Mouse (Mus musculus) neural tube, embryonic 15.5 days (tissue): ENCODE data around the gene Acap1. TPM values are rescaled to one million over a fixed set of nuclear protein-coding genes. Genes with fewer than 3 reads are reported as not detected.

Experiments
- ATAC-seq: fragments of 200-750 bp; cut with Nextera tagmentation; 2 replicates; pipeline ENCODE4 v1.8.0; 2017; ENCODE audit warnings: mild to moderate bottlenecking, moderate TSS enrichment, moderate library complexity; ENCODE audit not compliant: low FRiP score
- H3K27ac ChIP-seq: fragments of 300-500 bp; sonication (generic); replicated peaks from 2 replicates; pipeline ENCODE4 v1.5.1; 2015; ENCODE audit warnings: mild to moderate bottlenecking, inconsistent platforms
- H3K27me3 ChIP-seq: fragments of 300-500 bp; sonication (generic); replicated peaks from 2 replicates; pipeline ENCODE4 v1.6.1; 2015; ENCODE audit warnings: inconsistent platforms
- H3K36me3 ChIP-seq: fragments of 300-500 bp; sonication (generic); 2 replicates; pipeline ENCODE4 v1.6.1; 2015; ENCODE audit warnings: inconsistent platforms
- H3K4me1 ChIP-seq: fragments of 300-500 bp; sonication (generic); 2 replicates; pipeline ENCODE4 v1.6.1; 2015; ENCODE audit warnings: inconsistent platforms
- H3K4me2 ChIP-seq: fragments of 300-500 bp; sonication (generic); 2 replicates; pipeline ENCODE4 v1.6.1; 2015; ENCODE audit warnings: inconsistent platforms, mild to moderate bottlenecking, moderate library complexity
- H3K4me3 ChIP-seq: fragments of 300-500 bp; sonication (generic); replicated peaks from 2 replicates; pipeline ENCODE4 v1.5.1; 2015; ENCODE audit warnings: mild to moderate bottlenecking, inconsistent platforms
- H3K9ac ChIP-seq: fragments of 300-500 bp; sonication (generic); replicated peaks from 2 replicates; pipeline ENCODE4 v1.6.1; 2015; ENCODE audit warnings: mild to moderate bottlenecking, inconsistent platforms
- H3K9me3 ChIP-seq: fragments of 300-500 bp; sonication (generic); replicated peaks from 2 replicates; pipeline ENCODE4 v1.6.1; 2016; ENCODE audit warnings: inconsistent platforms
- WGBS: fragments of 180-500 bp; shearing (Covaris S2); methylation state at CpG from one replicate; pipeline ENCODE4 v1.1.7; 2015; ENCODE audit warnings: mixed read lengths; 5-methylcytosine and 5-hydroxymethylcytosine counted together
- polyA plus RNA-seq: library from polyadenylated mRNA; unstranded; fragments of >200 nt; fragmentation: Nextera tagmentation; extraction: Ambion mirVana; gene quantifications from 2 replicates; pipeline ENCODE4 v1.2.1, GENCODE M21; 2015

Gene Acap1
- polyA plus RNA-seq: 0.40 and 16.3 TPM in 2 replicates

GRCm38 (mm10) chr11:69895291-69895690, at the start of gene Acap1:
Gene Acap1 (minus strand): TSS chr11:69895539.
- WGBS: 77% methylated on average over 4 of the region's 4 CpGs

DNA sequence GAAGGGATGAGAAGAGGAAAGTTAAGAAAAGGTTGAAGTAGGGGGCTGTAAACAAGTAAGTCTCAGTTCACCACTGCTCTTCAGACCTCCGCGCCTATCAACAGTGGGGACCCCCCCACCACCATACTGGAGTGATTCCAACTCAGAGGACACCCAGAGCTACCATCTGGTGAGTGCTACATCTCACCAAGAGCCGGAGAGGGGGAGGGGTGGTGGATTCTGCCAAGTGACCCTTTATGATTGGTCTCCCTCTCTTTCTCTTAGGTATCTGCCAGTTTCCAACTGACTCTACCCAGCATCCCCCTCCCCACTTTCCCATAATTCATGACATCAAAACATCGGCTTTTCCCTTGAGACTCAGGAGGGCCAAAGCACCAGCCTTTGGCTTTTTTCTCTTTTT, 45.6 kb upstream of the Acap1 start:
- no peak overlapping the region for H3K4me2 ChIP-seq
- no peak overlapping the region for H3K4me3 ChIP-seq
- no peak overlapping the region for H3K27ac ChIP-seq
- peaks cover 31% of the 10 kb centered on the region for H3K27me3 ChIP-seq
- H3K9me3 ChIP-seq: no peaks in the 10 kb centered on the region
- H3K4me1 ChIP-seq: peaks cover 16% of the 10 kb centered on the region
- no peak for ATAC-seq
- no peaks in the 10 kb centered on the region for H3K36me3 ChIP-seq
- WGBS: 67% methylated on average over 4 of the region's 4 CpGs
- H3K9ac ChIP-seq: no peak overlapping the region

More at GRCm38 (mm10) chr11:69895291-69895690, at the start of gene Acap1:
- Histone ChIP-seq H3K27ac (no peak within 1 kb of the TSS), H3K9ac (no peak within 1 kb of the TSS), H3K9me3 (no peaks in the 10 kb centered on the region), H3K4me1 (peaks cover 16% of the 10 kb centered on the region), H3K36me3 (no peaks in the 10 kb centered on the region), H3K4me3 (no peak within 1 kb of the TSS), H3K4me2 (no peak within 1 kb of the TSS), H3K27me3 (no peaks in the 10 kb centered on the region)
- ATAC-seq: no peak

- H3K4me2 ChIP-seq: no peak overlapping the region
- H3K27ac ChIP-seq: no peak overlapping the region
- 94% methylated on average over 17 of the region's 17 CpGs for WGBS
- H3K4me3 ChIP-seq: no peak overlapping the region
- peaks cover 24% of the 10 kb centered on the region for H3K4me1 ChIP-seq
- H3K27me3 ChIP-seq: peaks cover 32% of the 10 kb centered on the region
- H3K36me3 ChIP-seq: no peaks in the 10 kb centered on the region
- ATAC-seq: no peak
- no peaks in the 10 kb centered on the region for H3K9me3 ChIP-seq
- H3K9ac ChIP-seq: no peak overlapping the region
These were observed 44.4 kb upstream of the Acap1 start for GRCm38 (mm10) chr11:69939731-69940130.

GRCm38 (mm10) chr11:69939181-69939580, 43.8 kb upstream of the Acap1 start:
- Histone ChIP-seq H3K9me3 (no peaks in the 10 kb centered on the region), H3K27ac (no peak overlapping the region), H3K36me3 (no peaks in the 10 kb centered on the region), H3K4me2 (no peak overlapping the region), H3K4me3 (no peak overlapping the region), H3K27me3 (peaks cover 35% of the 10 kb centered on the region), H3K9ac (no peak overlapping the region), H3K4me1 (peaks cover 29% of the 10 kb centered on the region)
- no peak for ATAC-seq
- 65% methylated on average over 5 of the region's 5 CpGs for WGBS

DNA sequence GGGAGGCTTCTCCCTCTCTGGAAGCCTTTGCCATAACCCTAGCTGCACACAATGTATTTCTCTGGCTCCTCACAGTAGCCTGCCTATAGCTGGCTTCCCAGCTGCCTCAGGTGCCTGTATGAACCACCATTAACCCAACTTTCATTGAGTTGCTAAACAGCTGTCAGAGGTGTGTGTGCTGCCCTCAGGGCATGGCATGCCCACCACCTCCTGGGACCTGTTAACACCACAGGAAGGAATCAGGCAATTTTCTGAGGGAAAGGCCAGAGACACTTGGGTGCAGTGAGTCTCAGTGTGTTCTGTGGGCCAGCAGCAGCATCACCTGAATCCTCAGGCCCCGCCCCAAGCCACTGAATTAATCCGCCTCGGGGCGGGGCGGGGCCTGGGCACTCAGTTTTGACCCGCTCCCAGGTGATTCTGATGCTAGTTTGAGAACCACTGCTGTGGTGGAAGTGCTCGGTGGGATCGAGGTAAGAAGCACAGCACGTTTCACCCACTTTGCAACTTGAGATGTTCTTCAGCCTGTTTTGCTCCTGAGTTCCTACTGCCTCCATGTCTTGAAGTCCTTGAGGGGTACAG, 43.2 kb upstream of the Acap1 start:
- WGBS: 46% methylated on average over 9 of the region's 9 CpGs
- no peaks in the 10 kb centered on the region for H3K9me3 ChIP-seq
- H3K9ac ChIP-seq: no peak overlapping the region
- peaks cover 35% of the 10 kb centered on the region for H3K27me3 ChIP-seq
- no peak for ATAC-seq
- no peak overlapping the region for H3K27ac ChIP-seq
- H3K4me2 ChIP-seq: no peak overlapping the region
- H3K36me3 ChIP-seq: no peaks in the 10 kb centered on the region
- no peak overlapping the region for H3K4me3 ChIP-seq
- H3K4me1 ChIP-seq: peaks cover 34% of the 10 kb centered on the region

DNA sequence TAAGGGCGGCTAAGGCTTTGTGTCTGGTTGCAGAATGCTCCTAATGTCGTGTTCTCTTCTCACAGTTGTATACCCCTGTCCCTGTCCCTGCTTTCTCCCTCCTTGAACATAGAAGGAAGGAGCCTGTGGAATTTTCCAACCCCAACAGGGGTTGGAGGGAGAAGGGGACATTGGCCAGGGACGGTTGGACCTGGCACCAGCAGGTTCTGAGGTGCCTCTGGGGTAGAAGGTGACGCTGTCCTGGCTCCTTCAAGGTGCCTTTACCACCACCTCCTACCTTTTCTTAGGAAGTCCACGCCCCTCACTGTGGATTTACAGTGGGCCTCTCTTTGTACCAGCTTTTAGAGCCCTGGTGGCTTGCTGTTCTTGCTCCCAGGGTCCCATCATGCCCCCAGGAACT, 42.5 kb upstream of the Acap1 start:
- Histone ChIP-seq H3K4me2 (no peak overlapping the region), H3K4me3 (no peak overlapping the region), H3K9me3 (no peaks in the 10 kb centered on the region), H3K27ac (no peak overlapping the region), H3K9ac (no peak overlapping the region), H3K4me1 (peaks cover 34% of the 10 kb centered on the region), H3K36me3 (no peaks in the 10 kb centered on the region), H3K27me3 (peaks cover 35% of the 10 kb centered on the region)
- ATAC-seq: no peak
- 70% methylated on average over 5 of the region's 5 CpGs for WGBS

GRCm38 (mm10) chr11:69937385-69937784, 42.0 kb upstream of the Acap1 start:
- no peaks in the 10 kb centered on the region for H3K9me3 ChIP-seq
- H3K4me3 ChIP-seq: no peak overlapping the region
- H3K36me3 ChIP-seq: no peaks in the 10 kb centered on the region
- no peak overlapping the region for H3K9ac ChIP-seq
- no peak overlapping the region for H3K4me2 ChIP-seq
- H3K27ac ChIP-seq: no peak overlapping the region
- no peak for ATAC-seq
- H3K27me3 ChIP-seq: peaks cover 35% of the 10 kb centered on the region
- WGBS: 57% methylated on average over 4 of the region's 4 CpGs
- H3K4me1 ChIP-seq: peaks cover 34% of the 10 kb centered on the region

DNA sequence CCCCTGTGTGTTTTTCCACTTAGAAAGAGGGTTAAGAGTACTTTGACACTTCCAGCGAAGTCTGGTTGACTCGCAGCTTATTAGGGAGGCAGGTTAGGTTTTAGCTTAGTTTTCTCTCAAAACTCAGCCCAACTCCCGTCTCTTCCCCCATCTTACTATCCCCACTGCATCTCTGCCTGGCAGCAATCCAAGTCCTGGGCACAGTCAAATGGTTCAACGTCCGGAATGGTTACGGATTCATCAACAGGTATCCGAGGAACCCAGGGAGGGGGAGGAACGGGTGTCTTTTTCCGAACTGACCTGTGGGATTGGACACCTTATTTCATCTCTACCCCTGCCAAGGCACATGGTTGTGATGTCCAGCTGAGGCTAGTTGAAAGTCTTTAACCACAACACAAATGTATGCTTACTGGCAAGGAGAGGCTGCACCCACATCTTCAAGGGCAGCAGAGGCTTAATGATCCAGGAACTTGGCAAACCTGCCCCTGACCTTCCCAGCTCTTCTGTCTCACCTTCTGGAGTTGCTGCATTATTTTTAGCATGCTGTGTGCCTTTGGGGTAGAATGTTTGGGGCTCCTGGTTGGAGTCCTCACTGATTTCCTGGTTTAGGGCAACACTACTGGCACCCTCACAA, 41.5 kb upstream of the Acap1 start:
- Histone ChIP-seq H3K4me2 (peak overlapping the region; percentile 100), H3K27me3 (peaks cover 35% of the 10 kb centered on the region), H3K4me3 (peak overlapping the region; percentile 61), H3K36me3 (no peaks in the 10 kb centered on the region), H3K27ac (no peak overlapping the region), H3K4me1 (peaks cover 34% of the 10 kb centered on the region), H3K9me3 (no peaks in the 10 kb centered on the region), H3K9ac (peak overlapping the region; percentile 57; the same call in 1 of the 2 replicates)
- WGBS: 32% methylated on average over 9 of the region's 9 CpGs
- no peak for ATAC-seq

GRCm38 (mm10) chr11:69936156-69936555, 40.8 kb upstream of the Acap1 start:
- peak; percentile 32; the same call in 1 of the 2 replicates for ATAC-seq
- WGBS: under 1% methylated on average over 30 of the region's 30 CpGs
- Histone ChIP-seq H3K27ac (no peak overlapping the region), H3K4me3 (peak overlapping the region; percentile 61), H3K9ac (peak overlapping the region; percentile 57), H3K27me3 (peaks cover 35% of the 10 kb centered on the region), H3K36me3 (no peaks in the 10 kb centered on the region), H3K4me2 (peak overlapping the region; percentile 100), H3K9me3 (no peaks in the 10 kb centered on the region), H3K4me1 (peaks cover 34% of the 10 kb centered on the region)

DNA sequence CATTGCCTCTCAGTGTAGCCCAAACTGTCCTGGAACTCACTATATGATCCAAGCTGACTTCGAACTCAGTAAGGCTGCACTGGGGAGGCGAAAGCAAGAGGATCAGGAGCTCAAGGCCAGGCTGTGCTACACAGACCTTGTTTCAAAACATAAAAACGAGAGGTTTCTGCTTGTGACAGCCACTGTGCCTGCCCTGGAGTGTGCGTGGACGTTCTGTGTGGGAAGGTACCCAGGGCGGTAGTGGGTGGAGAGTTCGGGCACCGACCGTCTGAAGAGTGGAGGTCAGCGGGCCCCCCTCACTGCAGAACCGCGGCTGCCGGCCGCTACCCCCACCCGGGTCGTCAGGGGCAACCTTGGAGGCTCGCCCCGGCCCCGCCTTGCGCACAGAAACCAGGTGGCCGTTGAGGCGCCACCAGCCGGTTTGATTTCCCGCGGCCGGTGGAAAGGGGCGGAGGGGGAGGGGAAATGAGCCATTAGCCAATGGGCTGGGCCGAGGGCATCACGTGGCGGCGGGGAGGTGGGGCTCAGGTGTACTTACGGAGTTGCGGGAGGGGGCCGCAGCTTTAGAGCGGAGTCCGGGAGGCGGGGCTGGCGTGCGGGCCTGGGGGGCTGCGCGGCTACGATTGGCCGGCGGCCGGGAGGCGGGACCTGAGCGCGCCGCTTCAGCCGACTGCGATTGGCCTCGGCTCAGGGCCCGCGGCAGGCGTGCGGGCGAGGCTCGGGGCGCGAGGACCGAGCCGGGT, 40.0 kb upstream of the Acap1 start, which contains the start of gene Ybx2:
TSS of gene Ybx2 (plus strand) at position 660 of the 743 bp plus-strand sequence.
- Histone ChIP-seq H3K27me3 (peaks cover 35% of the 10 kb centered on the region), H3K4me1 (peaks cover 34% of the 10 kb centered on the region), H3K27ac (no peak within 1 kb of the TSS), H3K9ac (peak within 1 kb of the TSS; percentile 57), H3K4me2 (peak within 1 kb of the TSS; percentile 100), H3K9me3 (no peaks in the 10 kb centered on the region), H3K4me3 (peak within 1 kb of the TSS; percentile 61), H3K36me3 (no peaks in the 10 kb centered on the region)
- 1% methylated on average over 59 of the region's 62 CpGs for WGBS
- peak; percentile 96 for ATAC-seq

DNA sequence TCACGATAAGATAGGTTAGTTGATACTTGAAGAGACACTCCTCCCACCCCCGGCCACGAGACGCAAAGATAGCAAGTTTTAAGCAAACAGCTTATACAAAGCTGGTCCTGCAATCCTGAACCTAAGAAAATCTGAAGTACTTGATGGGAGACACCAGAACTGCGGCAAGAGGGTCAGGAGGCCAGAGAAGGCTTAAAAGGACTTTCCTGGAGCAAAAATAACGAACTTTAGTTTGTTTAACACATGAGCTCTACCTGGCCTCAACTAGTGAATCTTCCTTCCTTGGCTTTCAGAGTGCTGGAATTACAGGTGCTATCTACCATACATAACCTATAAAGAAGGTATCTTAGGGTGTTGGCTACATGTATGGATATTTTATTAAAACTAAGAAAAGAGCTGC, 39.3 kb upstream of the Acap1 start:
- Histone ChIP-seq H3K27ac (no peak overlapping the region), H3K27me3 (peaks cover 35% of the 10 kb centered on the region), H3K36me3 (no peaks in the 10 kb centered on the region), H3K9ac (no peak overlapping the region), H3K4me1 (peaks cover 34% of the 10 kb centered on the region), H3K9me3 (no peaks in the 10 kb centered on the region), H3K4me2 (peak overlapping the region; percentile 100), H3K4me3 (peak overlapping the region; percentile 1; the same call in 1 of the 2 replicates)
- ATAC-seq: no peak
- WGBS: 17% methylated on average over 6 of the region's 6 CpGs
